Mouse (Mus musculus): ENCODE data around the gene Trnau1ap. TPM values are rescaled to one million over a fixed set of nuclear protein-coding genes. Genes with fewer than 3 reads are reported as not detected.

Gene Trnau1ap
- polyA plus RNA-seq, 1 experiment from 2014 or later = 72.0 TPM

GRCm38 (mm10) chr4:132346661-132347060, 17.3 kb upstream of the Trnau1ap start:
- H3K9me3 ChIP-seq (replicated peaks; ENCODE audit: control insufficient read depth, low read length) = no peaks in the 10 kb centered on the region
- no peak for ATAC-seq (replicated peaks; ENCODE audit: insufficient number of reproducible peaks, low FRiP score, low TSS enrichment)
- H3K4me3 ChIP-seq (ENCODE audit: low read depth, low read length) = no peak overlapping the region
- H3K9ac ChIP-seq (ENCODE audit: low read depth, low read length) = no peak overlapping the region
- H3K27me3 ChIP-seq (ENCODE audit: control insufficient read depth, insufficient read depth, low read length) = no peaks in the 10 kb centered on the region
- no peak overlapping the region for H3K27ac ChIP-seq (ENCODE audit: low read depth, low read length)
- peaks cover 25% of the 10 kb centered on the region for H3K4me1 ChIP-seq (ENCODE audit: control insufficient read depth, insufficient read depth, low read length)
- no peak overlapping the region for H3K4me2 ChIP-seq
- no peaks in the 10 kb centered on the region for H3K36me3 ChIP-seq (ENCODE audit: control insufficient read depth, insufficient read depth, low read length)
- 56% methylated on average over 3 of the region's 3 CpGs for WGBS (ENCODE audit: insufficient replicate concordance)

GRCm38 (mm10) chr4:132346261-132346660, 16.9 kb upstream of the Trnau1ap start:
- H3K27ac ChIP-seq (ENCODE audit: low read depth, low read length) = no peak overlapping the region
- ATAC-seq (replicated peaks; ENCODE audit: insufficient number of reproducible peaks, low FRiP score, low TSS enrichment) = no peak

GRCm38 (mm10) chr4:132345843-132346212, 16.5 kb upstream of the Trnau1ap start:
- H3K4me2 ChIP-seq = no peak overlapping the region; the same call in 1 of the 2 replicates
- no peaks in the 10 kb centered on the region for H3K36me3 ChIP-seq (ENCODE audit: control insufficient read depth, insufficient read depth, low read length)
- H3K27ac ChIP-seq (ENCODE audit: low read depth, low read length) = no peak overlapping the region
- WGBS (ENCODE audit: insufficient replicate concordance) = 48% methylated on average over 5 of the region's 5 CpGs
- no peak overlapping the region for H3K9ac ChIP-seq (ENCODE audit: low read depth, low read length)
- H3K4me3 ChIP-seq (ENCODE audit: low read depth, low read length) = peak overlapping the region; percentile 64; the same call in 1 of the 2 replicates
- ATAC-seq (replicated peaks; ENCODE audit: insufficient number of reproducible peaks, low FRiP score, low TSS enrichment) = no peak
- H3K4me1 ChIP-seq (ENCODE audit: control insufficient read depth, insufficient read depth, low read length) = peaks cover 24% of the 10 kb centered on the region
- H3K27me3 ChIP-seq (ENCODE audit: control insufficient read depth, insufficient read depth, low read length) = no peaks in the 10 kb centered on the region
- no peaks in the 10 kb centered on the region for H3K9me3 ChIP-seq (replicated peaks; ENCODE audit: control insufficient read depth, low read length)

More at GRCm38 (mm10) chr4:132346261-132346660, 16.9 kb upstream of the Trnau1ap start:
- Histone ChIP-seq H3K4me2 (no peak overlapping the region), H3K4me3 (ENCODE audit: low read depth, low read length) (no peak overlapping the region), H3K27me3 (ENCODE audit: control insufficient read depth, insufficient read depth, low read length) (no peaks in the 10 kb centered on the region), H3K9ac (ENCODE audit: low read depth, low read length) (no peak overlapping the region), H3K36me3 (ENCODE audit: control insufficient read depth, insufficient read depth, low read length) (no peaks in the 10 kb centered on the region), H3K9me3 (replicated peaks; ENCODE audit: control insufficient read depth, low read length) (no peaks in the 10 kb centered on the region), H3K4me1 (ENCODE audit: control insufficient read depth, insufficient read depth, low read length) (peaks cover 27% of the 10 kb centered on the region)
- WGBS (ENCODE audit: insufficient replicate concordance) = 78% methylated on average over 4 of the region's 4 CpGs

- ATAC-seq (replicated peaks; ENCODE audit: insufficient number of reproducible peaks, low FRiP score, low TSS enrichment) = peak; percentile 81
- WGBS (ENCODE audit: insufficient replicate concordance) = under 1% methylated on average over 83 of the region's 83 CpGs
- Histone ChIP-seq H3K9me3 (replicated peaks; ENCODE audit: control insufficient read depth, low read length) (no peaks in the 10 kb centered on the region), H3K4me1 (ENCODE audit: control insufficient read depth, insufficient read depth, low read length) (peaks cover 24% of the 10 kb centered on the region), H3K27ac (ENCODE audit: low read depth, low read length) (peak overlapping the region; percentile 8), H3K4me2 (peak overlapping the region; percentile 85), H3K4me3 (ENCODE audit: low read depth, low read length) (peak overlapping the region; percentile 64), H3K36me3 (ENCODE audit: control insufficient read depth, insufficient read depth, low read length) (no peaks in the 10 kb centered on the region), H3K27me3 (ENCODE audit: control insufficient read depth, insufficient read depth, low read length) (no peaks in the 10 kb centered on the region), H3K9ac (ENCODE audit: low read depth, low read length) (peak overlapping the region; percentile 88)
These were observed 16.0 kb upstream of the Trnau1ap start for GRCm38 (mm10) chr4:132345135-132345842.

GRCm38 (mm10) chr4:132344403-132345134, 15.2 kb upstream of the Trnau1ap start:
- peak overlapping the region; percentile 85 for H3K4me2 ChIP-seq
- H3K4me1 ChIP-seq (ENCODE audit: control insufficient read depth, insufficient read depth, low read length) = peaks cover 24% of the 10 kb centered on the region
- no peak for ATAC-seq (replicated peaks; ENCODE audit: insufficient number of reproducible peaks, low FRiP score, low TSS enrichment)
- H3K4me3 ChIP-seq (ENCODE audit: low read depth, low read length) = peak overlapping the region; percentile 64
- peaks cover 3% of the 10 kb centered on the region for H3K36me3 ChIP-seq (ENCODE audit: control insufficient read depth, insufficient read depth, low read length)
- peak overlapping the region; percentile 8; the same call in 1 of the 2 replicates for H3K27ac ChIP-seq (ENCODE audit: low read depth, low read length)
- no peaks in the 10 kb centered on the region for H3K27me3 ChIP-seq (ENCODE audit: control insufficient read depth, insufficient read depth, low read length)
- peak overlapping the region; percentile 88 for H3K9ac ChIP-seq (ENCODE audit: low read depth, low read length)
- H3K9me3 ChIP-seq (replicated peaks; ENCODE audit: control insufficient read depth, low read length) = no peaks in the 10 kb centered on the region
- 4% methylated on average over 13 of the region's 13 CpGs for WGBS (ENCODE audit: insufficient replicate concordance)

- Histone ChIP-seq H3K36me3 (ENCODE audit: control insufficient read depth, insufficient read depth, low read length) (peaks cover 21% of the 10 kb centered on the region), H3K4me1 (ENCODE audit: control insufficient read depth, insufficient read depth, low read length) (peaks cover 24% of the 10 kb centered on the region), H3K27ac (ENCODE audit: low read depth, low read length) (no peak overlapping the region), H3K4me3 (ENCODE audit: low read depth, low read length) (no peak overlapping the region), H3K9ac (ENCODE audit: low read depth, low read length) (no peak overlapping the region), H3K4me2 (no peak overlapping the region), H3K27me3 (ENCODE audit: control insufficient read depth, insufficient read depth, low read length) (no peaks in the 10 kb centered on the region), H3K9me3 (replicated peaks; ENCODE audit: control insufficient read depth, low read length) (no peaks in the 10 kb centered on the region)
- WGBS (ENCODE audit: insufficient replicate concordance) = 89% methylated on average over 3 of the region's 3 CpGs
- no peak for ATAC-seq (replicated peaks; ENCODE audit: insufficient number of reproducible peaks, low FRiP score, low TSS enrichment)
These were observed 12.1 kb upstream of the Trnau1ap start for GRCm38 (mm10) chr4:132341451-132341850.

- no peak overlapping the region for H3K27ac ChIP-seq (ENCODE audit: low read depth, low read length)
- H3K4me3 ChIP-seq (ENCODE audit: low read depth, low read length) = no peak overlapping the region
- ATAC-seq (replicated peaks; ENCODE audit: insufficient number of reproducible peaks, low FRiP score, low TSS enrichment) = no peak
- H3K36me3 ChIP-seq (ENCODE audit: control insufficient read depth, insufficient read depth, low read length) = peaks cover 27% of the 10 kb centered on the region
- no peak overlapping the region; the same call in 1 of the 2 replicates for H3K9ac ChIP-seq (ENCODE audit: low read depth, low read length)
- H3K4me1 ChIP-seq (ENCODE audit: control insufficient read depth, insufficient read depth, low read length) = peaks cover 14% of the 10 kb centered on the region
- no peaks in the 10 kb centered on the region for H3K9me3 ChIP-seq (replicated peaks; ENCODE audit: control insufficient read depth, low read length)
- 92% methylated on average over 13 of the region's 13 CpGs for WGBS (ENCODE audit: insufficient replicate concordance)
- no peaks in the 10 kb centered on the region for H3K27me3 ChIP-seq (ENCODE audit: control insufficient read depth, insufficient read depth, low read length)
- no peak overlapping the region for H3K4me2 ChIP-seq
These were observed 9.6 kb upstream of the Trnau1ap start for GRCm38 (mm10) chr4:132338943-132339342.

GRCm38 (mm10) chr4:132332880-132333279, 3.5 kb upstream of the Trnau1ap start:
- peaks cover 20% of the 10 kb centered on the region for H3K36me3 ChIP-seq (ENCODE audit: control insufficient read depth, insufficient read depth, low read length)
- no peak overlapping the region for H3K4me3 ChIP-seq (ENCODE audit: low read depth, low read length)
- H3K27me3 ChIP-seq (ENCODE audit: control insufficient read depth, insufficient read depth, low read length) = no peaks in the 10 kb centered on the region
- H3K4me2 ChIP-seq = no peak overlapping the region
- H3K27ac ChIP-seq (ENCODE audit: low read depth, low read length) = no peak overlapping the region
- H3K9ac ChIP-seq (ENCODE audit: low read depth, low read length) = no peak overlapping the region
- ATAC-seq (replicated peaks; ENCODE audit: insufficient number of reproducible peaks, low FRiP score, low TSS enrichment) = no peak
- WGBS (ENCODE audit: insufficient replicate concordance) = 75% methylated on average over 6 of the region's 6 CpGs
- peaks cover 7% of the 10 kb centered on the region for H3K4me1 ChIP-seq (ENCODE audit: control insufficient read depth, insufficient read depth, low read length)
- no peaks in the 10 kb centered on the region for H3K9me3 ChIP-seq (replicated peaks; ENCODE audit: control insufficient read depth, low read length)

Measured in heart, embryonic 11.5 days (tissue).